Mouse (Mus musculus): Measurements from ENCODE around the gene Cd3g.
"Not testable (repeated sequence)": the region's sequence is repeated elsewhere in the genome, so short reads cannot be mapped to it uniquely, and the experiment has no call there.

Gene Cd3g

DNA sequence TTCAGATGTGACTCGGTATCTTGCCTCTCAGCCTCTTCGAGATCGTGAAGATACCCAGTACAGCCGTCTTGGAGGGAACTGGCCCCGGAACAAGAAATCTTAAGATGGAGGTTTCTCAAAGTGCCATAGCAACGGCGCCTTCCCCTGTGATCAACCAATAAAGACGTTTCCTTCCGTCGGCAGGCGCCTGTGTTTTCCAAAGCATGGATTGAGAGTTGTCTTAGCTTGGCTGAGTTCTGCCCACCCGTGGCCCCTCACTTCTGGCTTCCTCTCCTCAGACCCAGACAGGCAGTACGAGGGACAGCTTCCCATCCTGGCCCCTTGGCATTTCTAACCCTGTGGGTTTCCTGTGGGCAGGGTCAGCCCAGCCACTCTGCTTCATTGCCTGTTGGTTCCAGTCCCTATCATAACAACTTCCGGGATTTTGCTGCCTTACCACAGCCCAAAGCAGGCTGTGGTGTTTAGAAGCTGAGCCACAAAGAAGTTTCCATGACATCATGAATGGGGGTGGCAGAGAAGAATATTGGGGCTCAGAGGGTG lies 6.1 kb upstream of the Cd3g start:
- DNase-seq (ENCODE audit: low spot score in 2 of 2), result peak; percentile 36 to 69

DNA sequence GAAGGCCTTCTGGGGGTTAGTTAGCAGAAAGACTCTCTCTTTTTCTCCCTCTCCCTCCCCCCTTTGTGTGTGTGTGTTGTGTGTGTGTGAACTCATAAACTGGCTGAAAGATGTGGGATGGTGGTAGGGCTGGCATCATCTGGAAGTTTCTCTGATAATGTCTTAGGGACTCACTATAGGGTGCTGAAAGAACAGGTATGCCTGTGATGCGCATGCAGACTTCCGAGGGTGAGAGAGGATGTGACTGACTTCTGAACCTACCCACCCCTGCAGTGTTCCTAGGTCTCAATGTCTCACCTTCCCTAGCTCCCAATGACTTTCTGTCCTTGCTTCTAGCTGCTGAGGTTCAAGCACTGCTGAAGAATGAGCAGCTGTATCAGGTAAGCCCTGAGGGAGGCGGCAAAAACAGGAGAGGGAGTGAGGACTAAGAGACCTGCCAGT lies 5.5 kb upstream of the Cd3g start:
- no peak for DNase-seq (ENCODE audit: low spot score in 2 of 2)

GRCm38 (mm10) chr9:44983001-44983400 lies 2.8 kb upstream of the Cd3g start:
- no peak for DNase-seq (ENCODE audit: low spot score in 2 of 2)

DNA sequence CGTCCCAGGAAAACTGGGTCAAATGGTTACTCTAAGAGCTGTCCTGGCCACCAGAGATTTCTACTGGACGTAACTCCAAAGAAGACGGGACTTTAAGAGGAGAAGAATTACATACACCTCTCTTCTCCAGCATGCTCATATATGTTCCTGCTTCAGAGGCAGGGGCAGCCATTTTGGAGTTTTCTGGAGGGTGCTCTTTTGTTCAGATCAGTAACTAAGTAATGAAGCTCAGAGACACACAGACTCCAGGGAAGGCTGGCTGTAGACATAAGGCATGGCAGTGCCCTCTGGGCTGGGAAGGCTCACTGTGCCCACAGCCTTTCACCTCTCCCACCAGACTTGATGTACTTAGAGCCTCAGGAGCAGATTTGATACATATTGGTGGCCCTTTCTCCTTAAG lies 2.3 kb upstream of the Cd3g start:
- DNase-seq (ENCODE audit: low spot score in 2 of 2), result no peak

- no peak for DNase-seq (ENCODE audit: low spot score in 2 of 2)
Observed at GRCm38 (mm10) chr9:44982081-44982480, 1.9 kb upstream of the Cd3g start.

DNA sequence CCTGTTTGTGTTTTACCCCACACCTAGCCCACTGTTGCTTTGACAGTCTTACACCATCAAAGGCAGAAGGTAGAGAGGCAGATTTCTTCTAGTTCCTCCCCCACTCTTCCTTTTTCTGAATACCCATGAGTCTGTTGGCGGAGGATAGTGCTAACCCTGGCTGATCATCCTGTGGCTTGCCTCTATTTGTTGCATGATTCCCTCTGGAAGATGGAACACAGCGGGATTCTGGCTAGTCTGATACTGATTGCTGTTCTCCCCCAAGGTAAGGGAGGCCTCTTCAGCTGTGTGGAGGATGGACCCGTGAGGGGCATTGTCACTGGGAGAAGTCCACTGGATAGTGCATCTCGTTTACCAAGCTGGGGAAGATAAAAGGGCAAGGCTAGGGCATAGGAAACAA lies 1.4 kb upstream of the Cd3g start, which contains the start of gene Cd3d:
Gene Cd3d (plus strand): TSS at position 111 of the 400 bp plus-strand sequence.
- no peak for DNase-seq (ENCODE audit: low spot score in 2 of 2)

GRCm38 (mm10) chr9:44981104-44981503 lies 873 bp upstream of the Cd3g start:
- no peak for DNase-seq (ENCODE audit: low spot score in 2 of 2)

- DNase-seq (ENCODE audit: low spot score in 2 of 2), result no peak
Observed at GRCm38 (mm10) chr9:44979806-44980205, 425 bp downstream of the Cd3g start.

DNA sequence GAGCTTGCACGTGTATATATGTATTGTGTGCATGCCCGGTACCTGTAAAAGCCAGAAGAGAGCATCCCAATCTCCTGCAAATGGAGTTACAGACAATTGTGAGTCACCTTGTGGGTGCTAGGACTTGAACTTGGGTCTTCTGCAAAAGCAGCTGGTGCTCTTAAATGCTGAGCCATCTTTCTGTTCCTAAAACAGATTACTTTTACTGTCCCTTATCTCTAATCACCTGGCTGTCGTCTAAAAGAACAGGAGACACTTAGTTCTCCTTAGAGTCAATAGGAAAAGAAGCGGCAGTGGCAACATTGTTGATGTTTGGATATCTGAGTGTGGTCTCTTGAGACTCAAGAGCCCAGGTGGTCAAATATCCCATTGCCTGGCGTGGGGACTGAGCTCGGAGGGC lies 2.4 kb downstream of the Cd3g start:
- no peak for DNase-seq (ENCODE audit: low spot score in 2 of 2)

DNA sequence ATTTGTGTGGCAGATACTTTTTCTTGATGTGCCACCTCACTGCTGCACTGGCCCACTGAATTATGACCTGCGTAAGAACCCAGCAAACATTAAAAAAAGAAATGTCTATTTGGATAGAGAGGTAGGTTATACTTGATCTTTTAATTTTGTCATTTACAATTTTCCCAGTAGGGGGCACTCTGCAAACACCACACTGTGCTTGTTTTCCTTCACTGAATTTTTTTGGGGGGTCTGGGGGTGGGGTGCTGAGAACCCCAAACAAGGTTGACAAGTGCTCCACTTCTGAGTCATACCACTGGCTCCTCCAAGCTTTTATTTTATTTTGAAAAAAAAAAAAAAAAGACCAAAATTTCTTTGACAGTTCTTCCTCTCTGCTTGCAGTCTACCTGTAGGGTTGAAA lies 10.8 kb downstream of the Cd3g start:
- DNase-seq (ENCODE audit: low spot score in 2 of 2), result no peak

DNA sequence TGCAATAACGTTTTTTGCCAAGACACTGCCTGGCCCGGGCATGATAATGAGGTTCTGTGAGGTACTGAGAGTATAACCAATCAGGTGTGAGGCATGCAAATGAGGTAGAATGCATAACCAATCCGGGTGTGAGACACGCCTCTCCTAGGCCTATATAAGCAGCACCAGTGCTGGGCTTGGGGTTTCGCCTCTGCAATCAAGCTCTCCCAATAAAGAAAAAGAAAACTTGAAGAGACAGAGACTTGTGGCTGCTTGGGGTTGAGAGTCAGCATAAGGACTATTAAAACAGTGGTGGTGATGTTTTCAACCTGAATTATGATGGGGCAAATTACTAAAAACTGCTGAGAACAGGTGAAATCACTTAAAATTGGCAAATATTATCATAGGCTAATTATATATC lies 12.5 kb downstream of the Cd3g start:
- not testable (repeated sequence) for DNase-seq (ENCODE audit: low spot score in 2 of 2)

DNA sequence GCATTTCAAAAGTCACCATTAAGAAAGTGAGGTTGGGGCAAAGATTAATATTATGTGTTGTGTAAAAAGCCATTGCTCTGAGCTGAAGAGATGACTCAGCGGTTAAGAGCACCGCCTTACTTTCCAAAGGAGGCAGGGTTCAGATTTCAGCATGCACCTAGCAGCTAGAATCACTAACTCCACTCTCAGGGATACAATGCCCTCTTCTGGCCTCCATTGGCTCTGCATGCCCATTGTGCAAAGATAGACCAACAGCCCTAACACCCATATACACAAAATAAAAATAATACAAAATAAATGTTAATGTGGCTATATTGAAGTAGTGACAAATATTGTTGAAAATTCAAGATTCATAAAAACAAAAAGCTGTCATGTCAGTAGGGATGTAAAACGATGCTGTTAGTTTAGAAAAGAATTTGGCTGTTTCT lies 13.4 kb downstream of the Cd3g start:
- peak; percentile 62 to 86 for DNase-seq (ENCODE audit: low spot score in 2 of 2)

- no peak for DNase-seq (ENCODE audit: low spot score in 2 of 2)
Observed at GRCm38 (mm10) chr9:44965833-44966466, 14.3 kb downstream of the Cd3g start.

GRCm38 (mm10) chr9:44965126-44965832 lies 15.0 kb downstream of the Cd3g start, which contains the start of gene Ube4a:
TSS of gene Ube4a (minus strand) at chr9:44965600.
- peak; percentile 99 to 100 for DNase-seq (ENCODE audit: low spot score in 2 of 2)

GRCm38 (mm10) chr9:44954432-44954831 lies 25.8 kb downstream of the Cd3g start:
- no peak for DNase-seq (ENCODE audit: low spot score in 2 of 2)

- DNase-seq (ENCODE audit: low spot score in 2 of 2), result no peak
Observed at GRCm38 (mm10) chr9:44947836-44948235, 32.4 kb downstream of the Cd3g start.

DNA sequence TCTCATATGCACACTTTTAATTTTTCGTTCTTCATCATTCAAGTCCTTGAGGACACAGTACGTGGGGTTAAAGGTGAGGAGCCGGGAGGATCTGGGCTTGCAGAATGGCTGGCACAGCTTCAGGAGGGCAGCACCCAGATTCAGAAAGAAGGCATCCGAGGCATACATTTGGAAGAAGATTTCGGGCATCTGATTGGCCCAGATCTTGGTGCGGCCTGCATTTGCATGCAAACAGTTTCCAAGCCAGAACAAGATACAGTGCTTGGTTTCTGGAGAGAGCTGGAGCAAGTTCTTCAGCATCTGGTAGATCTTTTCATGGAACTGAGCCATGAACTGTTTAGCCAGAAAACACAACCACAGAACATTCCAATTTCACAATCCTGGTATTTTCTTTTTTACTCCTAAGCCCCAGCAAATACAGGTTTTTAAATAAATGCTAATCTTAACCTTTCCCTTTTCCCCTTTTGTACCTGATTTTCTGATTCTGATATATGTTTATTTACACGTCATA lies 34.0 kb downstream of the Cd3g start:
- no peak for DNase-seq (ENCODE audit: low spot score in 2 of 2)

GRCm38 (mm10) chr9:44942421-44942820 lies 37.8 kb downstream of the Cd3g start:
- no peak for DNase-seq (ENCODE audit: low spot score in 2 of 2)

GRCm38 (mm10) chr9:44941756-44942155 lies 38.5 kb downstream of the Cd3g start:
- DNase-seq (ENCODE audit: low spot score in 2 of 2), result no peak

- no peak for DNase-seq (ENCODE audit: low spot score in 2 of 2)
Observed at GRCm38 (mm10) chr9:44921543-44921942, 58.7 kb downstream of the Cd3g start.

DNA sequence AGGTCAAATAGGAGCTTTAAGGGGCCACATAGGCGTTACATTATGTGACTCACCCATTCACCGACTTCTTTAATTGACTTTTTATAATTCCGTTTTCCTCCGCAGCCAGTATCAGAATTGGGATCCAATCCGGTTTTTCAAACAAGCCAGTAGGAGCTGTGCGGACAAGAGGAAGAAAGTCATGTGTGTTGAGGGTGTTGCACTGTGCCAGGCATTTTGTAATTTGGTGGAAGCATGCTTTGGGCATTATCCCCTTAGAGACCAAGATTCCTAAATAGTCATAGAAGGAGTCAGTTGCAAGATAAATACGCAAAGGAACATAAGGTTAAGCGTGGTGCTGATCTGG lies 59.1 kb downstream of the Cd3g start:
- DNase-seq (ENCODE audit: low spot score in 2 of 2), result peak in 1 of 2 experiments; percentile 64

- DNase-seq (ENCODE audit: low spot score in 2 of 2), result peak; percentile 81 to 82
Observed at GRCm38 (mm10) chr9:44920374-44921122, 59.7 kb downstream of the Cd3g start, which contains the start of gene Atp5l. TSS of gene Atp5l (minus strand) at chr9:44920742.

Measured in spleen, postnatal 10 days (tissue).